Mouse (Mus musculus) macrophage (primary cell): ENCODE measurements around the gene Gpr88. TPM values are rescaled to one million over a fixed set of nuclear protein-coding genes. Genes with fewer than 3 reads are reported as not detected.

Source experiments
- polyA plus RNA-seq: library from polyadenylated mRNA; stranded (reverse); fragments of 250-400 nt; gene quantifications from 3 replicates; pipeline ENCODE4 v1.2.4, GENCODE M21; 2018; ENCODE audit warnings: inconsistent platforms

The Gpr88 gene
- polyA plus RNA-seq, 1 experiment from 2014 or later, result not detected

Other genes with a start within 250 kb of the Gpr88 start
- gene Slc30a7, start 246.1 kb downstream of the Gpr88 start, polyA plus RNA-seq, result 11.5 to 24.3 TPM (median 16.0 TPM) in 3 replicates
- 13.1 to 16.8 TPM (median 14.9 TPM) in 3 replicates for gene Extl2, start 246.0 kb downstream of the Gpr88 start, polyA plus RNA-seq
- gene Vcam1, start 123.8 kb downstream of the Gpr88 start, polyA plus RNA-seq, result 6.6 to 19.8 TPM (median 15.5 TPM) in 3 replicates
- gene Cdc14a, start 170.5 kb upstream of the Gpr88 start, polyA plus RNA-seq, result 2.0 to 2.2 TPM (median 2.1 TPM) in 3 replicates